Mouse (Mus musculus) cortical plate, adult 2 months (tissue): ENCODE measurements at regions not wholly inside any gene's neighbourhood (a gene's known extent, or its start where the extent isn't known, plus 50 kb on each side); places are given as distances from the start of the nearest gene placed in this dataset.

ENCODE experiments used
- H3K27ac ChIP-seq: fragments of 200-500 bp; 2 replicates; pipeline ENCODE4 v1.5.1; 2012; ENCODE audit warnings: low read length, control low read depth, inconsistent platforms; ENCODE audit not compliant: insufficient read depth
- H3K4me1 ChIP-seq: fragments of 200-500 bp; 2 replicates; pipeline ENCODE4 v1.6.1; 2011; ENCODE audit warnings: low read length; ENCODE audit not compliant: control insufficient read depth, insufficient read depth
- H3K4me3 ChIP-seq: fragments of 200-500 bp; 2 replicates; pipeline ENCODE4 v1.5.1; 2011; ENCODE audit warnings: mild to moderate bottlenecking, low read length, control low read depth; ENCODE audit not compliant: insufficient read depth
- CTCF ChIP-seq: fragments of 200-500 bp; IDR thresholded peaks from 2 replicates; pipeline ENCODE4 v1.5.1; 2011; ENCODE audit warnings: mild to moderate bottlenecking, control low read depth, low read length; ENCODE audit not compliant: insufficient read depth; ENCODE audit errors: extremely low read depth
- POLR2A ChIP-seq: fragments of 200-500 bp; IDR thresholded peaks from 2 replicates; pipeline ENCODE4 v1.6.1; 2011; ENCODE audit warnings: mild to moderate bottlenecking, low read length, control low read depth; ENCODE audit not compliant: insufficient read depth; ENCODE audit errors: extremely low read depth

- Histone ChIP-seq H3K4me1 (no peaks in the 10 kb centered on the region), H3K27ac (no peak overlapping the region), H3K4me3 (no peak overlapping the region)
- no peak for TF ChIP-seq CTCF
- TF ChIP-seq POLR2A: no peak
Observed at GRCm38 (mm10) chr1:73532316-73532715, 516.6 kb upstream of the Tnp1 start.

GRCm38 (mm10) chr1:73531831-73532230, 516.1 kb upstream of the Tnp1 start:
- no peak overlapping the region for H3K4me3 ChIP-seq
- H3K27ac ChIP-seq: no peak overlapping the region
- TF ChIP-seq CTCF (no peak), POLR2A (no peak)
- no peaks in the 10 kb centered on the region for H3K4me1 ChIP-seq

GRCm38 (mm10) chr1:73530326-73530725, 514.6 kb upstream of the Tnp1 start:
- Histone ChIP-seq H3K4me1 (no peaks in the 10 kb centered on the region), H3K4me3 (no peak overlapping the region), H3K27ac (no peak overlapping the region)
- TF ChIP-seq POLR2A: no peak
- TF ChIP-seq CTCF: no peak

- Histone ChIP-seq H3K4me3 (no peak overlapping the region), H3K27ac (no peak overlapping the region), H3K4me1 (no peaks in the 10 kb centered on the region)
- TF ChIP-seq CTCF: no peak
- TF ChIP-seq POLR2A: no peak
Observed at GRCm38 (mm10) chr1:73528623-73529022, 512.9 kb upstream of the Tnp1 start.

GRCm38 (mm10) chr1:73516441-73516840, 500.7 kb upstream of the Tnp1 start:
- H3K4me1 ChIP-seq: no peaks in the 10 kb centered on the region
- no peak overlapping the region for H3K27ac ChIP-seq
- TF ChIP-seq POLR2A (no peak), CTCF (no peak)
- H3K4me3 ChIP-seq: no peak overlapping the region

GRCm38 (mm10) chr1:73515781-73516180, 500.1 kb upstream of the Tnp1 start:
- no peak overlapping the region for H3K4me3 ChIP-seq
- no peak overlapping the region for H3K27ac ChIP-seq
- no peaks in the 10 kb centered on the region for H3K4me1 ChIP-seq
- TF ChIP-seq CTCF: no peak
- TF ChIP-seq POLR2A: no peak

GRCm38 (mm10) chr1:73513822-73514221, 498.1 kb upstream of the Tnp1 start:
- no peaks in the 10 kb centered on the region for H3K4me1 ChIP-seq
- no peak for TF ChIP-seq POLR2A
- TF ChIP-seq CTCF: no peak
- H3K4me3 ChIP-seq: no peak overlapping the region
- no peak overlapping the region for H3K27ac ChIP-seq

- H3K4me1 ChIP-seq: no peaks in the 10 kb centered on the region
- H3K4me3 ChIP-seq: no peak overlapping the region
- TF ChIP-seq POLR2A (no peak), CTCF (no peak)
- no peak overlapping the region for H3K27ac ChIP-seq
Observed at GRCm38 (mm10) chr1:73512836-73513235, 497.1 kb upstream of the Tnp1 start.

GRCm38 (mm10) chr1:73507071-73507754, 491.5 kb upstream of the Tnp1 start:
- TF ChIP-seq CTCF (no peak), POLR2A (no peak)
- Histone ChIP-seq H3K4me1 (no peaks in the 10 kb centered on the region), H3K27ac (no peak overlapping the region), H3K4me3 (no peak overlapping the region)

- Histone ChIP-seq H3K4me1 (no peaks in the 10 kb centered on the region), H3K4me3 (no peak overlapping the region), H3K27ac (no peak overlapping the region)
- no peak for TF ChIP-seq CTCF
- no peak for TF ChIP-seq POLR2A
Observed at GRCm38 (mm10) chr1:73503611-73504010, 487.9 kb upstream of the Tnp1 start.

- H3K4me1 ChIP-seq: no peaks in the 10 kb centered on the region
- no peak overlapping the region for H3K27ac ChIP-seq
- no peak overlapping the region for H3K4me3 ChIP-seq
- TF ChIP-seq CTCF (no peak), POLR2A (no peak)
Observed at GRCm38 (mm10) chr1:73500671-73501070, 485.0 kb upstream of the Tnp1 start.
